Mouse (Mus musculus) left cerebral cortex, adult 2 months (tissue): ENCODE results near the gene Wdr93. TPM values are rescaled to one million over a fixed set of nuclear protein-coding genes. Genes with fewer than 3 reads are reported as not detected.

Experiments
- DNase-seq, 2 experiments: peaks; one replicate each; pipeline ENCODE4 v3.0.0; 2021 to 2022; ENCODE audit warnings: low spot score in 2 of 2, mixed read lengths in 1 of 2; ENCODE audit errors: extremely low spot score in 1 of 2
- H3K27ac ChIP-seq: fragments of 200-600 bp; 2 replicates; pipeline ENCODE4 v1.8.1; 2022
- H3K4me3 ChIP-seq: fragments of 200-600 bp; 2 replicates; pipeline ENCODE4 v1.8.1; 2022
- CTCF ChIP-seq: fragments of 200-600 bp; IDR thresholded peaks from 2 replicates; pipeline ENCODE4 v1.8.1; 2022; ENCODE audit warnings: antibody characterized with exemption, mild to moderate bottlenecking, moderate library complexity
- intact Hi-C: fragments of 180-260 bp; cut with DNase I; formaldehyde crosslinking; loops from one replicate; pipeline ENCODE4 v1.15.1; 2025
- total RNA-seq, 2 experiments: library from RNA; stranded (reverse); gene quantifications; 2 replicates each; pipeline ENCODE4 v1.2.3; 2021

The Wdr93 gene
- total RNA-seq, 2 experiments from 2014 or later, result 0.35 TPM; not detected in 1

DNA sequence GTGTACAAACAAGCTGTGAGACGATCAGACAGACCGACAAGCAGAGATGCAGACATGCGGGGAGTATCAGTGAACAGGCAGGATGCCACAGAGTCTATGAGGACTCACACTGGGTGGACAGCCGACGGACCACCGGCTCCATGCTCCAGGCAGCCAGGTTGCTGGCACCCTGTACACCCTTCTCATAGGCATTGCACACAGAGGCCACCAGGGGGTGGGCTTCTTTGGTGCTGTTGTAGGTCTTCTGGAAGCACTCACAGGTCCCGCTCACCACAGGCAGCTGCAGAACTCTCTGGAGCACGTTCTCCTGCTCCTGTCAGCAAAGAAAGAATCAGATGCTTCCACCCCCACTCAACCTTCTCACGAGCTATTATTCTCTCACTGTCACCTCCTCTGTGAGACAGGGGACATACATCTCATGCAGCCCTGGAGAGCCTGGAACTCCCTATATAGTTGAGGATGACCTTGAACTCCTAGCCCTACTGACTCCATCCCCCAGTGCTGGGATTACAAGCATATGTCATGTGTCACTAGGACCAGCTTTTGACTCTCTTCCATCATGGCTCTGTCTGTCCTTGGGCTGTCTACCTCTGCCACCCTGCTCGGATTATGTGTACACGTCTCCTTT, 13.1 kb upstream of the Wdr93 start:
- H3K4me3 ChIP-seq, result no peak overlapping the region
- peak; percentile 19 for TF ChIP-seq CTCF
- no peak for DNase-seq
- no peak overlapping the region for H3K27ac ChIP-seq
- intact Hi-C loops, result loop anchor here (2.0 kb wide), 1 partner anchor 235 kb away; no protein-coding TSS in a partner anchor

DNA sequence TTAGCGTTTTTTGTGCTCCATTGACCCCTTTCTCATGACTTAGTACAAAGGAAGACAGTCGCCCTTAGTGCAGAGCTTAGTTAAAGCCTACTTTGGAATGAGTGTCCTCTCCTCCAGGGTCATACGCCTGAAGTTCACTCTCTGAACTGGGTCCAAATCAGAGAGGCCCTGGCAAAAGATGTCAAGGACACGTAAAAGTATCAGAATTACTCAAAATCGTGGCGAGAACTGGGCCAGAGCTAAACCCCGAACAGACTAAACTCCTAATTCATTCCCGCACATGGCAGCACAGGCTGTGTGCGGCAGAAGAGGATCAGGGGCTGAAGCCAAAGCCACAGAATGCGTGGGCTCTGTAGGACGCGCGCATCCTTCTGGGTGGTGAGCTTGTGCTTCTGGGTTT, 11.5 kb upstream of the Wdr93 start:
- no peak for DNase-seq
- Histone ChIP-seq H3K27ac (no peak overlapping the region), H3K4me3 (no peak overlapping the region)
- intact Hi-C loops, result no loop called here
- TF ChIP-seq CTCF, result no peak

DNA sequence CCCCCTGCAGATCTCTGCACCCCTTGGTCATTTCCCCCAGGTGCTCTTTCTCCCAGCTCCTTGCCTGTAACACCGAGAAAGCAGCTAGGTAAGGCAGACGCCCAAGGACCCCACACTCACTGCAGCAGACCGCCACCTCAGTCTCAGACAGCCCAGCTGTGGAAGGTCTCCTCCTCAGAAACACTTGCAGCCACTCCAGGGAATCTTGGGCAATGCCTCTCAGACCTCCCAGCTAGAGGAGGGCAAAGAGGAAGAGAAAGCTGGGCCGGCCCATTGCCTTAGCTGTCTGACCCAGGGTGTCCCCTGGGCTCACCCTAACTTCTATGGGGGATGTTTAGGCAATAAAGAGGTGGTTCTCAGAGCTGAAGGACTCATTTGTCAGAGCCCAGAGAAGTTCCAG, 10.3 kb upstream of the Wdr93 start, which contains the start of gene Plin1:
Plin1 (minus strand) TSS at position 282 of the 400 bp plus-strand sequence.
- H3K27ac ChIP-seq, result no peak within 1 kb of the TSS
- intact Hi-C loops, result no loop called here
- no peak for TF ChIP-seq CTCF

DNA sequence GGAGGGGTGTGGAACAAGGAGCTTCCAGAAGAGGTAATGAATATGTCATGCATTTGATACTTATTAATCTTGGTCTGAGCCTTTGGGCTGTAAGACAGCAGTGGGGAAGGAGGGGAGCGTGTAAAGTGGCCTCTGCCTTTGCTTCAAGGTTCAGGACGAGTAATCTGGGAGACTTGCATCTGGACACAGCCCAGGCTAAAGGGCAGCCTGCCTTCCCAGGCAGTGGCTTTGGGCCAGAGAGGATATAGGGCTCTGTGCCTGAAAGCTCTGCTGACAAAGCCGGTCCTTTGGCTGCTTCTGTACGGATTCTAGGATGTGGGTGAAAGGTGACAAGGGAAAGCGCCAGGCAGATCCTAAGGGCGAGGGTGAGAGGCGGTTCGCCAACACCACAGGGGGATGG, 8.4 kb upstream of the Wdr93 start:
- Histone ChIP-seq H3K27ac (no peak overlapping the region), H3K4me3 (no peak overlapping the region)
- intact Hi-C loops, result no loop called here
- no peak for DNase-seq
- TF ChIP-seq CTCF, result no peak

More for the DNA sequence above, 10.3 kb upstream of the Wdr93 start, which contains the start of gene Plin1:
- DNase-seq, result no peak
- no peak within 1 kb of the TSS for H3K4me3 ChIP-seq

DNA sequence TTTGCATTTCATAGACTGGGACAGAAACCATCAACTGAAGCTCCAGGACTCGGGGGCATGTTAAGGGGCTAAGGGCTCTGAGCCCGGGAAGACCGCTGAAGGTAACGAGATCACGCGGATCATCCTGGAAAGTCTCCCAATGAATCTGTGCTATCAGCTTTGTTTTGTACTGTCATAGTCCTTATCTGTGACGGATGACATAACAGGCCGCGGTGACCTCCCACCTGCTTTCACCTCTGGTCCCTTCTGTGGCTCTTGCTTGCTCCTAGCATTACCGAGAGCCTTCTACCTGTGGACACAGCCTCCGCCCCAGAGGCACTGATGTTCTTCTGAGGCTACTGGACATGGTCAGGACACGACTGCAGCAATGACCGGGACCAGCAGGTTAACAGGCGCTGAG, 6.5 kb upstream of the Wdr93 start:
- no peak overlapping the region for H3K4me3 ChIP-seq
- DNase-seq, result no peak
- TF ChIP-seq CTCF, result no peak
- H3K27ac ChIP-seq, result no peak overlapping the region
- intact Hi-C loops, result no loop called here

DNA sequence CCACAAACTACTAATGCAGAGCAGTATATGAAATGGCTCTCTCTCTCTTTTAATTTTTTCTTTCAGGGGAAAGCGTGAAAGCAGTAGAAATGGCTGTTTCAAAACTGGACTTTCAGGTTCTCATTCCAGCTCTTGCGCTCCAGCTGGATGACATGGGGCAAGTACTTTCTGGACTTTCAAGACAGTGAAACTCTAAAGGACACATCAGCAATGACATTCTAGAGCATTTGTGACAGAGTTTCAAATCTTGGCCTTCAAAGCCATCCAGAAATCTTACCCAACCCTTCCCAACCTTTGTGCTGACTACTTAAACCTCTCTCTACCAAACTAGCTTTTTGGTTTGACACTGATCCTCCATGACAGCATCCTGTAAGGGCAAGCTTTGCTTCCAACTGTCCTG, 4.0 kb upstream of the Wdr93 start:
- no peak overlapping the region for H3K4me3 ChIP-seq
- intact Hi-C loops, result no loop called here
- no peak overlapping the region for H3K27ac ChIP-seq
- DNase-seq, result no peak
- TF ChIP-seq CTCF, result no peak

DNA sequence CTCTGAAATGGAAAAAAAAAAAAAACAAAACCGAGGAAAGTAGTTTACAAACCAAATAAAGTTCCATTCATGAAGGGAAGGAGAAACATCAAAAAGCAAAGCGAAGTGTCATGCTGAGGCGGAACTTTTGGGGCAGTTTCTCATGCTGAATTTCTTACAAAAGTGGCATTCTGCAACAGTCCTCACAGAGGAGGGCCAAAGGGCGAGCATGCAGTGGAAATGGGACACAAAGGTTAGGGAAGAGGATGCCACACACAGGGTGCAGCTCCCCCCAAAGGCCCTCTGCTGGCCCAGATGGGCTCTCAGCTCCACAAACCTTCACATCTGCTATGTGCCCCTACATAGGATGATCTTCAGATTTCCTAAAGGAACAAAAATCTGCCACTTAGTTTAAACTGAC, 2.7 kb upstream of the Wdr93 start:
- intact Hi-C loops, result no loop called here
- no peak overlapping the region for H3K4me3 ChIP-seq
- TF ChIP-seq CTCF, result no peak
- DNase-seq, result no peak
- H3K27ac ChIP-seq, result no peak overlapping the region

DNA sequence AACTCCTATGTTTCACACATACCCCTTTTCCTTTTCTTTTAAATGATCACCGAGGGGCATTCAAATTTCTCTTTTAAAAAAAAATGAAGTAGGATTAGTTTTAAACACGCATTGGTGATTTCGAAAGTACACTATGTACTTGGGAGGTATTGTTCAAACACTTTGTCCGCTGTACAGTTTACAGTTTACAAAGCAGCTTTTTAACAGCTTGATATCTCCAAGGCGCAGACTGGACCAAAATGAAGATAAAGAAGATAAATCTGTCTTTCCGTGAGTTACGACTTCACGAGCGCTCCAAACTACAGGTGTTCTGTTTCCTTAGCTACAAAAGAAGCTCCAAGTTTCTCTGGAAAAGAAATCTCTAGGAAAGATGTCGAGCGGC, 695 bp upstream of the Wdr93 start:
- Histone ChIP-seq H3K27ac (no peak overlapping the region), H3K4me3 (peak overlapping the region; percentile 51)
- TF ChIP-seq CTCF, result no peak
- no peak for DNase-seq
- intact Hi-C loops, result no loop called here

DNA sequence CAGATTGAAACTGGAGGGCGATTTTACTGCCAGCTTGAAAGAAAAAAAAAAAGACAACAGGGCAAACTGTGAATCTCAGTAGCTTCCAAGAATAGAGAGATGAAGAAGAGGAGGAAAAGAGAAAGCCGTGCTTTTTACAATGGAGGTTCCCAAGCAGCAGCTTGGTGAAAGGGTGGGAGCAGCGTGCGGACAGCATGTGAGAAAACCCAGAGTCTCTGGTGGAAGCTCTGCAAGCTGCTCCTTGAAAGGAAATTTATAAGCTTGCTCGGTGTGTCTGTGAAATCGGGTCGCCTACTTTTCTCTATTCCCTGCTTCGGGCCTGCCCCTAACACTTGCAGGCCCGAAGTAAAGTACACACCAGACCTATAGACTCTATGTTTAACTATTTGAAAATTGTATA, 1.1 kb downstream of the Wdr93 start:
- no peak for DNase-seq
- intact Hi-C loops, result no loop called here
- Histone ChIP-seq H3K27ac (no peak overlapping the region; the same call in 1 of the 2 replicates), H3K4me3 (no peak overlapping the region)
- no peak for TF ChIP-seq CTCF

DNA sequence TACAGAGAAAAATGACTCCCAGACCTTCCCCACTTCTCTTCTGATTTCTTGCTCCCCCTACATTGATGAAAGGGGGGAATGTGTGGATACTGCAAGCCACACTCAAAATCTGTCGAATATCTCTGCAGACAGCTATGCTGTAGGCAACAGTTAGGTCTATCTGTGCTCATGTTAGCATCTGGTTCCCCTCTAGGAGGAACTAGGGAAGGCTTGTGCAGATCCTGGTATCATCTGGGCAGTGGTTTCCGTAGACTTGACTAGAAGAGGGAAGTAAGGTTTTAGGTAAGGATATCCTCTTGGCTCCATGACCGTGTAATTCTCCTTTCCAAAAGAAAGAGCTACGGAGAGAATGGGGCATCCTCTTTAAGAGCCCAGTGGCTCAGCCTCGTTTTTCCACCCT, 1.6 kb downstream of the Wdr93 start:
- TF ChIP-seq CTCF, result no peak
- intact Hi-C loops, result no loop called here
- no peak overlapping the region for H3K27ac ChIP-seq
- DNase-seq, result no peak
- no peak overlapping the region for H3K4me3 ChIP-seq

DNA sequence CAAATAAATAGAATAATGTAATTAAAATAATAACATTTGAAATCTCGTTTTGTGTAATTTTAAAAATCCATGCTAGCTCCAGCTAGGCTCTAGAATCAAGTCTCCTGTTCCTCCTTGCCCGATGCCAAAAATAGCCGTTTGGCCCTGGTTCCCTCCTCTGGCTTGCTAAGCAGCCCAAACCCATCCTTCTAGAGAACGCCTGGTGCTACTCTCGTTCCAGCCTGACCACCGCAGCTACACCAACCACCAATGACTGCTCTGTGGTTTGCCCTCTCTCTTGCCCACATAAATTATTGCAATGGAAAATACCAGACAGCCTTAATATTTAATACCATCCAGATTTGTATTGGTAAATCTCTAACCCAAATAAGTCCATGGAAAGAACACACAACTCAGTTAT, 4.7 kb downstream of the Wdr93 start:
- no peak for TF ChIP-seq CTCF
- intact Hi-C loops, result no loop called here
- no peak for DNase-seq
- no peak overlapping the region for H3K27ac ChIP-seq
- no peak overlapping the region for H3K4me3 ChIP-seq

DNA sequence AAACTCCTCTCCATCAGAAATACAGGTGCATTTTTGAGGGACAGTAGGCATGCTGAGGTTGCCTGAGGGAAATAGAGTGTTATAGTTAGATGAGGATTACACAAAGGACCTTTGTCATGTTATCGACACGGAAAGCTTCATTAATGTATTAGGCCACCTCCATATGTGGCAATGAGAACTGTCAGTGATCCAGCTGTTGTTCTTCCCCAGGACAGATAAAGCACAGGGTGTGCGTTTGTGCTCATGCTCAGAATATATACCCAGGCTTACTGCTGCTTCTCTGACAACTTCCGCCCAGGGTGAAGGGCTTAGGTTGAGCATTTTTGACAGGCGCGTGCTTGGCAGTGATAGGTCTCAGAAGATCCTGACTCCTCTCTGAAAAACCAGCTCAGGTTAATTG, 6.5 kb downstream of the Wdr93 start:
- intact Hi-C loops, result no loop called here
- no peak for TF ChIP-seq CTCF
- no peak overlapping the region for H3K4me3 ChIP-seq

DNA sequence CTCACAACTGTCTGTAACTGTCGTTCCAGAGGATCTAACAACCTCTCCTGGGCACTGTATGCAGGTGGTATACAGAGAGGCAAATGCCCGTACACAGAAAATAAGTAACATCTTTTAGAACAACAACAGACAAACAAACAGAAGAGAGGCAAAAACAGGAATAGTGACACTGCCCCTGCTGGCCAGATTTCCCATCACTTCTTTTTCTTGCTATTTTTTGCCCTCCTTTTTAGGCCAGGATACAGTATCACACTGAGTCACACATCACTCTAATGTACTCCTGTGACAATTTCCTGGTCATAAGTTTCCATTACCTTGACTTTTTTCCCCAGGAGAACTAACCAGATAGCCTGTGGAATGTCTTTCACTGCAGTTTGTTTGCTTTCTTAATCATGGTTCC, 13.4 kb downstream of the Wdr93 start:
- peak; percentile 13; the same call in 1 of the 2 replicates for TF ChIP-seq CTCF
- intact Hi-C loops, result no loop called here
- no peak for DNase-seq
- Histone ChIP-seq H3K4me3 (no peak overlapping the region), H3K27ac (no peak overlapping the region)

More for the DNA sequence above, 6.5 kb downstream of the Wdr93 start:
- no peak overlapping the region for H3K27ac ChIP-seq
- no peak for DNase-seq
